ENCODE assay signal across 11 mouse cellular contexts in the genomic region with DNA sequence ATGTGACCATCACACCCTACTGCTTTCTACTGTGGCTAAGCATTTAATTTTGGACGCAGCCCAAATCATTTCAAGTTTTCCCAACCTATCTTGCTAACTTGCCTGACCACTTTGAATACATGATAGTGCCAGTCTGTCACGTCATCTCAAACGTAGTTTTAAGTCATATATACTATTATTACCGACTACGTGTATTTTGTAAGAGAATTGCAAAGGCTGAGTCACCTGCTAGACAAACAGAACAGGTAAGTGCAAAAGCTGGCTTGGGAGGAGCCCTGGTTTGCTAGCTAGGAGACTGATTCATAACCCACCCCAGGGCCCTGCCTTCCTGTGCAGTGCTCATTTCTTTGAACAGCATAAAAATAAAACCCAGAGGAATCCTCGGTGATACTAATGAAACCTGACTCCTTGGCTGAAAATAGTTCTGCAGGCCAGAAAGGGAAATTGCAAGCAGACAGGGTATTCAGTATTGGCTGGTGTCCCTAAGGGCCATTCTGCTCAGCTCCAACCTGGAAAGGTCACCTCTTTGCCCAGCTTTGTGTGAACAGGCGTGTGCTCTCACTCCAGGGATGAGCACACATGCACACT.
DNase-seq lines count a peak whose midpoint lies in the region; ATAC-seq and TF ChIP-seq lines count a peak whose summit lies in the region.
"Had no signal": no experiment of that assay in that cellular context is flagged by ENCODE, and none has a peak within 500 bp of the region (broad histone marks: within the 10 kb centered on the region; RNA-seq: fewer than 3 reads in every experiment).

No protein-coding gene starts in this region.

- no peak for TF ChIP-seq CTCF in kidney, adult 2 months (conservative IDR thresholded peaks at IDR 0.05; ENCODE audit: insufficient read depth, insufficient read length, low read depth, low read length)

- no peak overlapping the region for H3K4me2 ChIP-seq in kidney, embryonic 15.5 days
- H3K4me2 ChIP-seq: liver, embryonic 11.5 days had no signal

- no peak overlapping the region for H3K9ac ChIP-seq in kidney, embryonic 15.5 days

- H3K4me3 ChIP-seq in kidney, adult 2 months (ENCODE audit: insufficient read depth, low read depth, low read length): no peak overlapping the region
- no peak overlapping the region for H3K4me3 ChIP-seq in kidney, embryonic 15.5 days (replicated peaks)

- no peak overlapping the region for H3K27ac ChIP-seq in kidney, adult 2 months (ENCODE audit: insufficient read depth, low read depth, low read length)
- no peak overlapping the region for H3K27ac ChIP-seq in kidney, embryonic 15.5 days

- ATAC-seq in kidney, embryonic 15.5 days (replicated peaks; ENCODE audit: low FRiP score): no peak

- TF ChIP-seq POLR2A in kidney, adult 2 months (IDR thresholded peaks at IDR 0.05; ENCODE audit: low read depth, low read length): no peak

- H3K27me3 ChIP-seq in kidney, adult 2 months (replicated peaks; ENCODE audit: control insufficient read depth, insufficient read depth, low read length): no peaks in the 10 kb centered on the region
- no peaks in the 10 kb centered on the region for H3K27me3 ChIP-seq in kidney, embryonic 15.5 days

- peak; percentile 22 for DNase-seq in kidney, adult 2 months
- DNase-seq in cerebellum, adult 11 months: peak; percentile 12
- peak; percentile 68 for DNase-seq in cerebellum, adult 9-11 months
- DNase-seq in lung, postnatal 36 days: peak; percentile 34
- DNase-seq in adrenal gland, postnatal 14 days: no peak
- DNase-seq in natural killer cell, adult 2 months (ENCODE audit: low spot score in 2 of 2): no peak
- DNase-seq: gastrocnemius, postnatal 36 days; thymus, adult 2 months had no signal

- WGBS in kidney, adult 2 months: 69% methylated on average over 7 of the region's 7 CpGs
- WGBS in kidney, embryonic 15.5 days: 72% methylated on average over 7 of the region's 7 CpGs

- no peaks in the 10 kb centered on the region for H3K4me1 ChIP-seq in kidney, adult 2 months (ENCODE audit: control insufficient read depth, insufficient read depth, low read length)
- H3K4me1 ChIP-seq in kidney, embryonic 15.5 days: no peaks in the 10 kb centered on the region

- H3K36me3 ChIP-seq in kidney, adult 2 months (ENCODE audit: control insufficient read depth, insufficient read depth, low read length): no peaks in the 10 kb centered on the region
- H3K36me3 ChIP-seq in kidney, embryonic 15.5 days: no peaks in the 10 kb centered on the region
- H3K36me3 ChIP-seq: G1E had no signal

- no peaks in the 10 kb centered on the region for H3K9me3 ChIP-seq in kidney, embryonic 15.5 days (replicated peaks)
- H3K9me3 ChIP-seq: G1E had no signal

Comparison
In these comparisons a context has a peak if more than half of its experiments do, and no peak if none do; other contexts are left out.
1. DNase-seq: peak in kidney, adult 2 months (single experiment), cerebellum, adult 11 months (single experiment), cerebellum, adult 9-11 months (single experiment) and lung, postnatal 36 days (single experiment); none in adrenal gland, postnatal 14 days (single experiment) and natural killer cell, adult 2 months (0 of 2).